Mouse (Mus musculus): ENCODE measurements at regions not wholly inside any gene's neighbourhood (a gene's known extent, or its start where the extent isn't known, plus 50 kb on each side); places are given as distances from the start of the nearest gene placed in this dataset.

DNA sequence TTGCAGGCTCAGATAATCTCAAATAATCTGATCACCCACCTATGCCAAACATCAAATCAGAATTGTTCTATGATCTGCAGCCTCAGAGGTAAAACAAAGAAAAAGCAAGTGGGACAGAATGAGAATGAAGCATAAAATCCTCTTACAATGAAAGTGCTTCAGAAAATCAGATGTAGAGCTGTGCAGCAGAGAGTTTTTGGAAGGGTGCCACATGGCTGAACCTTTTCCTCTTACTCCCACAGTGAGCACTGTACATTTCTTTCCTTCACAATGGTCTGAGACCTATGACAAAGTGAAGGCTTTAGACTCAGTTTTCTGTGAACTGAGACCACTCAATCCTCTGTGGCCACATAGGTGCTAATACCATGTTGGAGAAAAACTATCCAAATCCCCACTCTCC lies 116.4 kb upstream of the Rag2 start:
- no peak for DNase-seq (ENCODE audit: low spot score in 2 of 2)
